Mouse (Mus musculus): ENCODE measurements at regions not wholly inside any gene's neighbourhood (a gene's known extent, or its start where the extent isn't known, plus 50 kb on each side); places are given as distances from the start of the nearest gene placed in this dataset.
"Not testable (repeated sequence)": the region's sequence is repeated elsewhere in the genome, so short reads cannot be mapped to it uniquely, and the experiment has no call there.

GRCm38 (mm10) chr17:48650556-48650955, 195.9 kb downstream of the Unc5cl start:
- in situ Hi-C loops (cut with MboI, MseI): no loop called here

- in situ Hi-C loops (cut with MboI, MseI): no loop called here
These were observed 218.0 kb downstream of the Unc5cl start for GRCm38 (mm10) chr17:48672749-48673148.

GRCm38 (mm10) chr17:48678216-48678832, 223.6 kb downstream of the Unc5cl start:
- in situ Hi-C loops (cut with MboI, MseI): no loop called here

GRCm38 (mm10) chr17:48680331-48680730, 225.6 kb downstream of the Unc5cl start:
- in situ Hi-C loops (cut with MboI, MseI): loop anchor here (10.0 kb wide), 1 partner anchor 696 kb away; no protein-coding TSS in a partner anchor

- in situ Hi-C loops (cut with MboI, MseI): loop anchor here (10.0 kb wide), 1 partner anchor 704 kb away; no protein-coding TSS in a partner anchor
These were observed 234.2 kb downstream of the Unc5cl start for GRCm38 (mm10) chr17:48688944-48689343.

- in situ Hi-C loops (cut with MboI, MseI): no loop called here
These were observed 233.7 kb upstream of the Lrfn2 start for GRCm38 (mm10) chr17:48698456-48698855.

- in situ Hi-C loops (cut with MboI, MseI): no loop called here
These were observed 231.6 kb upstream of the Lrfn2 start for GRCm38 (mm10) chr17:48700591-48700990.

- in situ Hi-C loops (cut with MboI, MseI): no loop called here
These were observed 211.7 kb upstream of the Lrfn2 start for GRCm38 (mm10) chr17:48720506-48720905.

GRCm38 (mm10) chr17:48723286-48723685, 208.9 kb upstream of the Lrfn2 start:
- in situ Hi-C loops (cut with MboI, MseI): no loop called here

GRCm38 (mm10) chr17:48724513-48725112, 207.6 kb upstream of the Lrfn2 start:
- in situ Hi-C loops (cut with MboI, MseI): no loop called here

- in situ Hi-C loops (cut with MboI, MseI): no loop called here
These were observed 205.7 kb upstream of the Lrfn2 start for GRCm38 (mm10) chr17:48726460-48726859.

- in situ Hi-C loops (cut with MboI, MseI): no loop called here
These were observed 198.4 kb upstream of the Lrfn2 start for GRCm38 (mm10) chr17:48733801-48734200.

GRCm38 (mm10) chr17:48737181-48737580, 195.0 kb upstream of the Lrfn2 start:
- in situ Hi-C loops (cut with MboI, MseI): not testable (repeated sequence)

GRCm38 (mm10) chr17:48738708-48739107, 193.5 kb upstream of the Lrfn2 start:
- in situ Hi-C loops (cut with MboI, MseI): no loop called here

- in situ Hi-C loops (cut with MboI, MseI): no loop called here
These were observed 189.3 kb upstream of the Lrfn2 start for GRCm38 (mm10) chr17:48742769-48743405.

- in situ Hi-C loops (cut with MboI, MseI): no loop called here
These were observed 162.1 kb upstream of the Lrfn2 start for GRCm38 (mm10) chr17:48770099-48770498.

- in situ Hi-C loops (cut with MboI, MseI): no loop called here
These were observed 160.4 kb upstream of the Lrfn2 start for GRCm38 (mm10) chr17:48771721-48772320.

- in situ Hi-C loops (cut with MboI, MseI): no loop called here
These were observed 157.8 kb upstream of the Lrfn2 start for GRCm38 (mm10) chr17:48774172-48774890.

GRCm38 (mm10) chr17:48775479-48775878, 156.7 kb upstream of the Lrfn2 start:
- in situ Hi-C loops (cut with MboI, MseI): no loop called here

- in situ Hi-C loops (cut with MboI, MseI): no loop called here
These were observed 155.7 kb upstream of the Lrfn2 start for GRCm38 (mm10) chr17:48776502-48776902.

- in situ Hi-C loops (cut with MboI, MseI): no loop called here
These were observed 152.0 kb upstream of the Lrfn2 start for GRCm38 (mm10) chr17:48780217-48780616.

GRCm38 (mm10) chr17:48784417-48784816, 147.8 kb upstream of the Lrfn2 start:
- in situ Hi-C loops (cut with MboI, MseI): no loop called here
